Mouse (Mus musculus) T-helper 17 cell (primary cell): ENCODE results near the gene Slc18a3.

Experiments used
- in situ Hi-C, 2 experiments: fragments of 300-600 bp; cut with MboI, MseI; formaldehyde crosslinking; loops; 1 replicate in 1 of 2; 2 replicates in 1 of 2; pipeline ENCODE4 v1.15.1; 2025; ENCODE audit warnings: high pct_unique_total_duplicates in 2 of 2

Slc18a3 gene

GRCm38 (mm10) chr14:32465889-32466288, 1.2 kb upstream of the Slc18a3 start, which contains the start of gene Chat:
Gene Chat (minus strand): TSS chr14:32465989.
- in situ Hi-C loops: loop anchor here in 1 of 2 experiments (5.0 kb wide), 2 partner anchors 94 to 224 kb away; no protein-coding TSS in a partner anchor

- in situ Hi-C loops: loop anchor here in 1 of 2 experiments (5.0 kb wide), 2 partner anchors 93 to 223 kb away; no protein-coding TSS in a partner anchor
Measured at GRCm38 (mm10) chr14:32465506-32465870, 838 bp upstream of the Slc18a3 start.

DNA sequence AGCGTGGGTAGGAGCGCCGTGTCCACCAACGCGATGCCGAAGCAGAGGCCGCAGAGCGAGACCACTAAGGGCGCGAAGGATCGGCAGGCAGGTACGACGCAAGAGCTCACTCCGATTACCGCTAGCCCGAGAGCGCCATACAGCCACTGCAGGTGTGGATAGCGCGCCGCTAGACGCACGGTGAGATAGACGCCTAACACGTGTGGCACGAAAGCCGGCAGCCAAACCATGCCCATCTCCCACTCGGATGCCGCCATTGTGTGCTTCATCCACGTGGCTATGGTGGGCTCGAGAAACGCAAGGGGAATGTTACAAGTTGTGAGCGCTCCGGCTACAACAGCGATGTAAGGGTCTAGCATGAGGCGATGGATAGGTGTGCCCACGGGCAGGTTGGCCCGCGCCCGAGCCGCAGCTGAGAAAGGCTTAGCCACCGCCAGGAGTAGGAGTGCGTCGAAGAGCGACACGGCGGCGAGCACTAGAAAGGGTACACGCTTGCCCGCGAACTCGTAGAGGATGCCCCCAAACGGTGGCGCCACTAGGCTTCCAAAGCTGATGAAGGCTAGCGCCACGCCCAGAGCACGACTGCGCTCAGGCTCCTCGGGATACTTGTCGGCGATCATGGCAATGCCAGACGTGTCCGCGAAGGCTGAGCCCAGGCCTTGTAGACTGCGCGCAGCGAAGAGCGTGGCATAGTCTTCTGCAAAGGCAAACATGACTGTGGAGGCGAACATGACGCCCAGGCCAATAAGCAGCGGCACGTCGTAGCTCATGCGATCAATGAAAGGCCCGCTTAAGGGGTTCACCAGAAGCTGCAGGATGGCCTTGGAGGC, 1.2 kb downstream of the Slc18a3 start:
- in situ Hi-C loops: no loop called here

GRCm38 (mm10) chr14:32452552-32452951, 12.1 kb downstream of the Slc18a3 start:
- in situ Hi-C loops: no loop called here

DNA sequence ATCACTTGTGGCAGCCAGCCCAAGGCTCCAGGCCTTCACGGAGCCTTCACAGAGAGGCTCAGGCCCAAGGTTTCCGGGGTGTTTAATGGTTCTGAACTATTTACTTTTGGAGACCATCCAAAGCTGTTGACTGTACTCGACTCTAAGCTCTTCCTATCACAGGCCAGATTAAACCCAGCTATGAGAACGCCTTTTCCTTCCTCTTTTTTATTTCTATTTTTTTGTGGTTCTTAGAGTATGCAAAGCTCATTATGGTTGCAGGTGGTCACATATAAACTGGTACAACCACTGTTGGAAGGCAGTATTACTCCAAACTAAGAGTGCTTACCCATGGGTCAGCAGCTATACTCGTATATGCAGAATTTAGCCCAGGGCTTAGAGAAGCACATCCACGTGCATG, 17.7 kb downstream of the Slc18a3 start:
- in situ Hi-C loops: loop anchor here (10.0 to 25.0 kb wide), 2 partner anchors 498 to 715 kb away; no protein-coding TSS in a partner anchor

DNA sequence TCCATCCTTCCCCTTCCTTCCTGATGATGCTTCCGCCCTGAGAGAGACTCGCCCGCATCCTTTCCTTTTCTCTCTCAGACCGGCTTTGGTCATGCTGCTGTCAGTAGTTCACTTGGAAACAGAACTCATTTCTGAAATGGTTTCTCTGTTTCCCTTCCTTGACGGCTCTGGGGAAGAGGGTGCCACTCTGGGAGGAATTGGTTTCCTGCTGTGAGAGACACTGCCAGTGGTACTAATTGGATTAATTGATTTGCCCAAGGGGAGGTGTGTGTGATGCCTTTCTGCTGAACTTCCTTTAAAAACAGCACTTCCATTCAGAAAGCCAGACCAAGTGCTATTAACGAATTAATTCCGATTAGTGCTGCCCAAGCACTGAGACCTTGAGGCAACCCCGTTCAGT, 21.2 kb downstream of the Slc18a3 start:
- in situ Hi-C loops: loop anchor here (10.0 to 25.0 kb wide), 2 partner anchors 501 to 719 kb away; no protein-coding TSS in a partner anchor

GRCm38 (mm10) chr14:32439744-32440143, 24.9 kb downstream of the Slc18a3 start:
- in situ Hi-C loops: loop anchor here (10.0 to 25.0 kb wide), 3 partner anchors 505 to 1335 kb away; no protein-coding TSS in a partner anchor

GRCm38 (mm10) chr14:32439316-32439715, 25.3 kb downstream of the Slc18a3 start:
- in situ Hi-C loops: loop anchor here in 1 of 2 experiments (10.0 to 25.0 kb wide), 2 partner anchors 723 to 1335 kb away; no protein-coding TSS in a partner anchor

GRCm38 (mm10) chr14:32437352-32437793, 27.3 kb downstream of the Slc18a3 start:
- in situ Hi-C loops: loop anchor here in 1 of 2 experiments (10.0 to 25.0 kb wide), 2 partner anchors 725 to 1337 kb away; no protein-coding TSS in a partner anchor

- in situ Hi-C loops: loop anchor here in 1 of 2 experiments (5.0 to 25.0 kb wide), 2 partner anchors 97 to 733 kb away; no protein-coding TSS in a partner anchor
Measured at GRCm38 (mm10) chr14:32429030-32429602, 35.5 kb downstream of the Slc18a3 start.

DNA sequence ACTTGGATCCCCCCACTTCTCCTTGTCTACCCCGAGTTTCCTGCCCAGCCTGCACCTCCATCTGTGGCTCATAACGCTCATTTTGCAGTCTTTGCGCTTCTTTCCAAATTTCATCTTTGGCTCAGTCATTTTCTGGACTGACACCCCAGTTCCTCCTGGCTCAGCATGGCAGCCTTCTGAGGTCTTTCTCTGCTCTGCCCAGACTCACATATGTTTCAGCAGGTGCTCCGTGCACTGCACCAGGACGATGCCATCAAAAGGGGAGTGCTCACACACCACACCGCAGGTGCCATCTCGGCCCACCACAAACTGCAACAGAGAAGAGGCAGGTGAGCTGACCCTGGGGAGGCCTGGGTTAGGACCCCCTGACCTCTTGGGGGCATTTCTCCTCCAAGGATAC, 40.7 kb downstream of the Slc18a3 start:
- in situ Hi-C loops: loop anchor here in 1 of 2 experiments (5.0 kb wide), 1 partner anchor 52 kb away; no protein-coding TSS in a partner anchor

GRCm38 (mm10) chr14:32418747-32419146, 45.9 kb downstream of the Slc18a3 start:
- in situ Hi-C loops: no loop called here
